Mouse (Mus musculus): ENCODE results near the gene Letm1. TPM values are rescaled to one million over a fixed set of nuclear protein-coding genes. Genes with fewer than 3 reads are reported as not detected.

The Letm1 gene
- polyA plus RNA-seq, 1 experiment from 2014 or later: 39.1 TPM

GRCm38 (mm10) chr5:33821901-33822427, 39.3 kb upstream of the Letm1 start:
- Histone ChIP-seq H3K9ac (replicated peaks; ENCODE audit: low read depth) (no peak overlapping the region; the same call in 1 of the 2 replicates), H3K27me3 (replicated peaks; ENCODE audit: insufficient read depth, low read length) (no peaks in the 10 kb centered on the region), H3K4me3 (ENCODE audit: low read depth, low read length) (peak overlapping the region; percentile 97), H3K36me3 (ENCODE audit: insufficient read depth, low read length) (no peaks in the 10 kb centered on the region), H3K27ac (ENCODE audit: low read length) (no peak overlapping the region), H3K4me1 (ENCODE audit: insufficient read depth, low read depth, low read length) (no peaks in the 10 kb centered on the region), H3K9me3 (ENCODE audit: low read length) (no peaks in the 10 kb centered on the region), H3K4me2 (replicated peaks; ENCODE audit: low read depth, low read length) (peak overlapping the region; percentile 87; the same call in 1 of the 2 replicates)
- no peak for ATAC-seq
- 20% methylated on average over 2 of the region's 2 CpGs for WGBS
- no peak for DNase-seq (ENCODE audit: low spot score)
- no peak for TF ChIP-seq EP300 (IDR thresholded peaks at IDR 0.05)
- no peak for TF ChIP-seq CTCF (IDR thresholded peaks at IDR 0.05)

- no peaks in the 10 kb centered on the region for H3K36me3 ChIP-seq (ENCODE audit: insufficient read depth, low read length)
- H3K9me3 ChIP-seq (ENCODE audit: low read length): no peaks in the 10 kb centered on the region
- H3K4me2 ChIP-seq (replicated peaks; ENCODE audit: low read depth, low read length): peak overlapping the region; percentile 87
- H3K9ac ChIP-seq (replicated peaks; ENCODE audit: low read depth): peak overlapping the region; percentile 87
- ATAC-seq: peak; percentile 56
- H3K27ac ChIP-seq (ENCODE audit: low read length): peak overlapping the region; percentile 96
- H3K4me1 ChIP-seq (ENCODE audit: insufficient read depth, low read depth, low read length): no peaks in the 10 kb centered on the region
- DNase-seq (ENCODE audit: low spot score): peak; percentile 63
- peak overlapping the region; percentile 97 for H3K4me3 ChIP-seq (ENCODE audit: low read depth, low read length)
- WGBS: 2% methylated on average over 52 of the region's 121 CpGs
- TF ChIP-seq EP300 (IDR thresholded peaks at IDR 0.05) (no peak), CTCF (IDR thresholded peaks at IDR 0.05) (no peak)
- H3K27me3 ChIP-seq (replicated peaks; ENCODE audit: insufficient read depth, low read length): no peaks in the 10 kb centered on the region
Measured at GRCm38 (mm10) chr5:33820733-33821621, 38.4 kb upstream of the Letm1 start.

GRCm38 (mm10) chr5:33819876-33820732, 37.5 kb upstream of the Letm1 start, which contains the start of gene Nsd2:
Gene Nsd2, plus strand, starts transcription at chr5:33820725.
- no peaks in the 10 kb centered on the region for H3K4me1 ChIP-seq (ENCODE audit: insufficient read depth, low read depth, low read length)
- no peaks in the 10 kb centered on the region for H3K36me3 ChIP-seq (ENCODE audit: insufficient read depth, low read length)
- peak within 1 kb of the TSS; percentile 97 for H3K4me3 ChIP-seq (ENCODE audit: low read depth, low read length)
- H3K4me2 ChIP-seq (replicated peaks; ENCODE audit: low read depth, low read length): peak within 1 kb of the TSS; percentile 87
- DNase-seq (ENCODE audit: low spot score) (peak; percentile 93), ATAC-seq (peak; percentile 90)
- peak within 1 kb of the TSS; percentile 96 for H3K27ac ChIP-seq (ENCODE audit: low read length)
- H3K27me3 ChIP-seq (replicated peaks; ENCODE audit: insufficient read depth, low read length): no peaks in the 10 kb centered on the region
- WGBS: under 1% methylated on average over 64 of the region's 136 CpGs
- no peaks in the 10 kb centered on the region for H3K9me3 ChIP-seq (ENCODE audit: low read length)
- peak within 1 kb of the TSS; percentile 87 for H3K9ac ChIP-seq (replicated peaks; ENCODE audit: low read depth)
- TF ChIP-seq CTCF (IDR thresholded peaks at IDR 0.05) (no peak), EP300 (IDR thresholded peaks at IDR 0.05) (no peak)

GRCm38 (mm10) chr5:33819141-33819875, 36.7 kb upstream of the Letm1 start:
- Histone ChIP-seq H3K4me1 (ENCODE audit: insufficient read depth, low read depth, low read length) (no peaks in the 10 kb centered on the region), H3K9ac (replicated peaks; ENCODE audit: low read depth) (peak overlapping the region; percentile 50), H3K36me3 (ENCODE audit: insufficient read depth, low read length) (no peaks in the 10 kb centered on the region), H3K4me2 (replicated peaks; ENCODE audit: low read depth, low read length) (peak overlapping the region; percentile 87), H3K27me3 (replicated peaks; ENCODE audit: insufficient read depth, low read length) (no peaks in the 10 kb centered on the region), H3K4me3 (ENCODE audit: low read depth, low read length) (peak overlapping the region; percentile 97), H3K27ac (ENCODE audit: low read length) (peak overlapping the region; percentile 96), H3K9me3 (ENCODE audit: low read length) (no peaks in the 10 kb centered on the region)
- 15% methylated on average over 9 of the region's 9 CpGs for WGBS
- ATAC-seq (no peak), DNase-seq (ENCODE audit: low spot score) (peak; percentile 55)
- TF ChIP-seq CTCF (IDR thresholded peaks at IDR 0.05) (no peak), EP300 (IDR thresholded peaks at IDR 0.05) (no peak)

GRCm38 (mm10) chr5:33818104-33818503, 35.5 kb upstream of the Letm1 start:
- 33% methylated on average over 4 of the region's 5 CpGs for WGBS

More at GRCm38 (mm10) chr5:33818104-33818503, 35.5 kb upstream of the Letm1 start:
- DNase-seq (ENCODE audit: low spot score): no peak
- no peak for ATAC-seq
- no peaks in the 10 kb centered on the region for H3K9me3 ChIP-seq (ENCODE audit: low read length)
- TF ChIP-seq CTCF (IDR thresholded peaks at IDR 0.05) (no peak), EP300 (IDR thresholded peaks at IDR 0.05) (no peak)
- H3K27me3 ChIP-seq (replicated peaks; ENCODE audit: insufficient read depth, low read length): no peaks in the 10 kb centered on the region
- no peaks in the 10 kb centered on the region for H3K36me3 ChIP-seq (ENCODE audit: insufficient read depth, low read length)
- no peak overlapping the region for H3K4me3 ChIP-seq (ENCODE audit: low read depth, low read length)
- no peak overlapping the region for H3K9ac ChIP-seq (replicated peaks; ENCODE audit: low read depth)
- no peaks in the 10 kb centered on the region for H3K4me1 ChIP-seq (ENCODE audit: insufficient read depth, low read depth, low read length)
- H3K4me2 ChIP-seq (replicated peaks; ENCODE audit: low read depth, low read length): no peak overlapping the region
- no peak overlapping the region for H3K27ac ChIP-seq (ENCODE audit: low read length)
